Mouse (Mus musculus): ENCODE results near the gene Ank2. TPM values are rescaled to one million over a fixed set of nuclear protein-coding genes. Genes with fewer than 3 reads are reported as not detected.
"Not testable (repeated sequence)": the region's sequence is repeated elsewhere in the genome, so short reads cannot be mapped to it uniquely, and the experiment has no call there.

The Ank2 gene
- polyA plus RNA-seq, 1 experiment from 2014 or later: 159 TPM

GRCm38 (mm10) chr3:127331562-127331961 is 167.6 kb downstream of the Ank2 start:
- no peaks in the 10 kb centered on the region for H3K27me3 ChIP-seq
- 90% methylated on average over 6 of the region's 6 CpGs for WGBS
- H3K36me3 ChIP-seq: no peaks in the 10 kb centered on the region
- H3K4me3 ChIP-seq: no peak overlapping the region
- H3K27ac ChIP-seq (replicated peaks): no peak overlapping the region
- no peaks in the 10 kb centered on the region for H3K4me1 ChIP-seq
- ATAC-seq (replicated peaks): no peak
- H3K9me3 ChIP-seq: no peaks in the 10 kb centered on the region
- no peak overlapping the region for H3K4me2 ChIP-seq (replicated peaks)
- no peak overlapping the region for H3K9ac ChIP-seq (replicated peaks)

- 87% methylated on average over 8 of the region's 8 CpGs for WGBS
Observed at GRCm38 (mm10) chr3:127326355-127326754, 172.8 kb downstream of the Ank2 start.

GRCm38 (mm10) chr3:127322870-127323269 is 176.3 kb downstream of the Ank2 start:
- no peak overlapping the region for H3K4me3 ChIP-seq
- ATAC-seq (replicated peaks): no peak
- H3K27ac ChIP-seq (replicated peaks): no peak overlapping the region
- no peaks in the 10 kb centered on the region for H3K9me3 ChIP-seq
- no peaks in the 10 kb centered on the region for H3K4me1 ChIP-seq
- H3K27me3 ChIP-seq: no peaks in the 10 kb centered on the region
- H3K4me2 ChIP-seq (replicated peaks): no peak overlapping the region
- H3K36me3 ChIP-seq: no peaks in the 10 kb centered on the region
- no peak overlapping the region for H3K9ac ChIP-seq (replicated peaks)

More at GRCm38 (mm10) chr3:127326355-127326754, 172.8 kb downstream of the Ank2 start:
- H3K9ac ChIP-seq (replicated peaks): no peak overlapping the region
- no peak overlapping the region for H3K4me2 ChIP-seq (replicated peaks)
- no peak for ATAC-seq (replicated peaks)
- H3K27me3 ChIP-seq: no peaks in the 10 kb centered on the region
- H3K4me3 ChIP-seq: no peak overlapping the region
- no peaks in the 10 kb centered on the region for H3K36me3 ChIP-seq
- no peaks in the 10 kb centered on the region for H3K4me1 ChIP-seq
- H3K9me3 ChIP-seq: no peaks in the 10 kb centered on the region
- no peak overlapping the region for H3K27ac ChIP-seq (replicated peaks)

- Histone ChIP-seq H3K4me2 (replicated peaks) (no peak overlapping the region), H3K9me3 (no peaks in the 10 kb centered on the region), H3K27ac (replicated peaks) (no peak overlapping the region), H3K4me1 (no peaks in the 10 kb centered on the region), H3K9ac (replicated peaks) (no peak overlapping the region), H3K36me3 (no peaks in the 10 kb centered on the region), H3K4me3 (no peak overlapping the region), H3K27me3 (no peaks in the 10 kb centered on the region)
- 91% methylated on average over 5 of the region's 5 CpGs for WGBS
- ATAC-seq (replicated peaks): no peak
Observed at GRCm38 (mm10) chr3:127321645-127322044, 177.5 kb downstream of the Ank2 start.

- not testable (repeated sequence) for H3K27ac ChIP-seq (replicated peaks)
- 94% methylated on average over 5 of the region's 5 CpGs for WGBS
Observed at GRCm38 (mm10) chr3:127321031-127321430, 178.1 kb downstream of the Ank2 start.

GRCm38 (mm10) chr3:127320311-127320710 is 178.8 kb downstream of the Ank2 start:
- Histone ChIP-seq H3K9ac (replicated peaks) (no peak overlapping the region), H3K27ac (replicated peaks) (no peak overlapping the region), H3K27me3 (no peaks in the 10 kb centered on the region), H3K4me2 (replicated peaks) (no peak overlapping the region), H3K4me3 (no peak overlapping the region), H3K36me3 (no peaks in the 10 kb centered on the region), H3K4me1 (no peaks in the 10 kb centered on the region), H3K9me3 (no peaks in the 10 kb centered on the region)
- ATAC-seq (replicated peaks): no peak
- 92% methylated on average over 8 of the region's 8 CpGs for WGBS

More at GRCm38 (mm10) chr3:127321031-127321430, 178.1 kb downstream of the Ank2 start:
- not testable (repeated sequence) for H3K9ac ChIP-seq (replicated peaks); ATAC-seq (replicated peaks); H3K4me3 ChIP-seq; H3K4me2 ChIP-seq (replicated peaks); H3K36me3 ChIP-seq; H3K9me3 ChIP-seq; H3K27me3 ChIP-seq; H3K4me1 ChIP-seq

- H3K4me3 ChIP-seq: no peak overlapping the region
- no peak for ATAC-seq (replicated peaks)
- no peak overlapping the region for H3K4me2 ChIP-seq (replicated peaks)
- no peaks in the 10 kb centered on the region for H3K4me1 ChIP-seq
- H3K9ac ChIP-seq (replicated peaks): no peak overlapping the region
- no peaks in the 10 kb centered on the region for H3K9me3 ChIP-seq
- H3K27me3 ChIP-seq: no peaks in the 10 kb centered on the region
- H3K27ac ChIP-seq (replicated peaks): no peak overlapping the region
- 57% methylated on average over 6 of the region's 6 CpGs for WGBS
- H3K36me3 ChIP-seq: no peaks in the 10 kb centered on the region
Observed at GRCm38 (mm10) chr3:127317641-127318040, 181.5 kb downstream of the Ank2 start.

GRCm38 (mm10) chr3:127316717-127317116 is 182.4 kb downstream of the Ank2 start:
- Histone ChIP-seq H3K27me3 (no peaks in the 10 kb centered on the region), H3K4me2 (replicated peaks) (no peak overlapping the region)
- WGBS: 97% methylated on average over 2 of the region's 2 CpGs

GRCm38 (mm10) chr3:127311521-127311920 is 187.6 kb downstream of the Ank2 start:
- 66% methylated on average over 6 of the region's 6 CpGs for WGBS
- Histone ChIP-seq H3K36me3 (no peaks in the 10 kb centered on the region), H3K4me2 (replicated peaks) (no peak overlapping the region), H3K27me3 (no peaks in the 10 kb centered on the region), H3K27ac (replicated peaks) (no peak overlapping the region), H3K9me3 (no peaks in the 10 kb centered on the region), H3K4me1 (no peaks in the 10 kb centered on the region), H3K4me3 (no peak overlapping the region), H3K9ac (replicated peaks) (no peak overlapping the region)
- ATAC-seq (replicated peaks): no peak

More at GRCm38 (mm10) chr3:127316717-127317116, 182.4 kb downstream of the Ank2 start:
- no peak for ATAC-seq (replicated peaks)
- H3K9me3 ChIP-seq: no peaks in the 10 kb centered on the region
- no peaks in the 10 kb centered on the region for H3K36me3 ChIP-seq
- H3K4me1 ChIP-seq: no peaks in the 10 kb centered on the region
- H3K9ac ChIP-seq (replicated peaks): no peak overlapping the region
- H3K27ac ChIP-seq (replicated peaks): no peak overlapping the region
- H3K4me3 ChIP-seq: no peak overlapping the region

- H3K27ac ChIP-seq (replicated peaks): no peak overlapping the region
- WGBS: 86% methylated on average over 3 of the region's 3 CpGs
- H3K4me1 ChIP-seq: no peaks in the 10 kb centered on the region
- H3K27me3 ChIP-seq: no peaks in the 10 kb centered on the region
- H3K36me3 ChIP-seq: no peaks in the 10 kb centered on the region
- H3K9ac ChIP-seq (replicated peaks): no peak overlapping the region
- no peak overlapping the region for H3K4me3 ChIP-seq
- no peak for ATAC-seq (replicated peaks)
- no peaks in the 10 kb centered on the region for H3K9me3 ChIP-seq
- H3K4me2 ChIP-seq (replicated peaks): no peak overlapping the region
Observed at GRCm38 (mm10) chr3:127310079-127310478, 189.1 kb downstream of the Ank2 start.

- Histone ChIP-seq H3K9me3 (no peaks in the 10 kb centered on the region), H3K4me2 (replicated peaks) (no peak overlapping the region), H3K27ac (replicated peaks) (no peak overlapping the region), H3K4me1 (peaks cover 16% of the 10 kb centered on the region), H3K9ac (replicated peaks) (no peak overlapping the region), H3K27me3 (no peaks in the 10 kb centered on the region), H3K36me3 (no peaks in the 10 kb centered on the region), H3K4me3 (no peak overlapping the region)
- 19% methylated on average over 6 of the region's 6 CpGs for WGBS
- no peak for ATAC-seq (replicated peaks)
Observed at GRCm38 (mm10) chr3:127303957-127304553, 195.1 kb downstream of the Ank2 start.

- 80% methylated on average over 4 of the region's 4 CpGs for WGBS
- Histone ChIP-seq H3K27ac (replicated peaks) (no peak overlapping the region), H3K9ac (replicated peaks) (no peak overlapping the region), H3K36me3 (no peaks in the 10 kb centered on the region), H3K4me3 (no peak overlapping the region), H3K4me1 (peaks cover 16% of the 10 kb centered on the region), H3K27me3 (no peaks in the 10 kb centered on the region), H3K9me3 (no peaks in the 10 kb centered on the region), H3K4me2 (replicated peaks) (no peak overlapping the region)
- no peak for ATAC-seq (replicated peaks)
Observed at GRCm38 (mm10) chr3:127303041-127303440, 196.1 kb downstream of the Ank2 start.

- Histone ChIP-seq H3K27me3 (no peaks in the 10 kb centered on the region), H3K9me3 (no peaks in the 10 kb centered on the region), H3K27ac (replicated peaks) (no peak overlapping the region), H3K4me3 (no peak overlapping the region), H3K9ac (replicated peaks) (no peak overlapping the region), H3K4me2 (replicated peaks) (no peak overlapping the region), H3K36me3 (no peaks in the 10 kb centered on the region), H3K4me1 (peaks cover 18% of the 10 kb centered on the region)
- peak; percentile 36 for ATAC-seq (replicated peaks)
Observed at GRCm38 (mm10) chr3:127300790-127301189, 198.4 kb downstream of the Ank2 start.

Measured in forebrain, embryonic 15.5 days (tissue).